Mouse (Mus musculus) stomach, postnatal 0 days (tissue): ENCODE results near the gene Ldlrad3. TPM values are rescaled to one million over a fixed set of nuclear protein-coding genes. Genes with fewer than 3 reads are reported as not detected.

ENCODE experiments used
- ATAC-seq: fragments of 200-750 bp; cut with Nextera tagmentation; 2 replicates; pipeline ENCODE4 v1.8.0; 2017; ENCODE audit not compliant: low FRiP score, low TSS enrichment
- DNase-seq: peaks from one replicate; pipeline ENCODE4 v3.0.0-alpha.2; 2016; ENCODE audit warnings: low spot score
- H3K27ac ChIP-seq: fragments of 300-500 bp; sonication (generic); replicated peaks from 2 replicates; pipeline ENCODE4 v1.5.1; 2014; ENCODE audit warnings: mild to moderate bottlenecking, control low read depth
- H3K27me3 ChIP-seq: fragments of 300-500 bp; sonication (generic); 2 replicates; pipeline ENCODE4 v1.6.1; 2014; ENCODE audit warnings: low read length; ENCODE audit not compliant: control insufficient read depth, insufficient read depth
- H3K36me3 ChIP-seq: fragments of 300-500 bp; sonication (generic); 2 replicates; pipeline ENCODE4 v1.6.1; 2014; ENCODE audit warnings: low read length, mixed read lengths; ENCODE audit not compliant: control insufficient read depth, insufficient read depth
- H3K4me1 ChIP-seq: fragments of 300-500 bp; sonication (generic); replicated peaks from 2 replicates; pipeline ENCODE4 v1.6.1; 2014; ENCODE audit warnings: antibody characterized with exemption; ENCODE audit not compliant: control insufficient read depth, insufficient read depth
- H3K4me2 ChIP-seq: fragments of 300-500 bp; sonication (generic); replicated peaks from 2 replicates; pipeline ENCODE4 v1.6.1; 2014; ENCODE audit warnings: low read depth, mild to moderate bottlenecking, control low read depth, moderate library complexity
- H3K4me3 ChIP-seq: fragments of 300-500 bp; sonication (generic); 2 replicates; pipeline ENCODE4 v1.5.1; 2014; ENCODE audit warnings: low read depth, low read length, control low read depth
- H3K9ac ChIP-seq: fragments of 300-500 bp; sonication (generic); 2 replicates; pipeline ENCODE4 v1.6.1; 2014; ENCODE audit warnings: mild to moderate bottlenecking, low read length, control low read depth, mixed read lengths
- H3K9me3 ChIP-seq: fragments of 300-500 bp; sonication (generic); 2 replicates; pipeline ENCODE4 v1.6.1; 2016; ENCODE audit warnings: low read length; ENCODE audit not compliant: control insufficient read depth
- CTCF ChIP-seq: IDR thresholded peaks from 2 replicates; pipeline ENCODE4 v1.5.1; 2016; ENCODE audit warnings: antibody characterized with exemption, low read depth, mild to moderate bottlenecking, moderate library complexity
- EP300 ChIP-seq: optimal IDR thresholded peaks from 2 replicates; pipeline ENCODE3; 2016; ENCODE audit warnings: antibody characterized with exemption
- WGBS: fragments of 180-500 bp; shearing (Covaris S2); extraction: QIAGEN DNeasy Blood & Tissue Kit; methylation state at CpG from one replicate; pipeline ENCODE4 v1.1.7; 2014; 5-methylcytosine and 5-hydroxymethylcytosine counted together
- polyA plus RNA-seq: library from polyadenylated mRNA; unstranded; fragments of >200 nt; fragmentation: Nextera tagmentation; extraction: Ambion mirVana; gene quantifications from 2 replicates; pipeline ENCODE4 v1.2.1, GENCODE M21; 2015

Ldlrad3 gene
- polyA plus RNA-seq, 1 experiment from 2014 or later, result 20.5 TPM

- Histone ChIP-seq H3K27me3 (no peaks in the 10 kb centered on the region), H3K4me3 (no peak overlapping the region), H3K9ac (no peak overlapping the region), H3K4me2 (no peak overlapping the region), H3K36me3 (0 out of 2 replicates have a peak, but pooled peaks cover 2% of the 10 kb centered on the region), H3K9me3 (no peaks in the 10 kb centered on the region), H3K27ac (no peak overlapping the region), H3K4me1 (no peaks in the 10 kb centered on the region)
- ATAC-seq (no peak), DNase-seq (peak; percentile 70)
- 49% methylated on average over 4 of the region's 4 CpGs for WGBS
- TF ChIP-seq CTCF (peak; percentile 86), EP300 (no peak)
These were observed 108.6 kb downstream of the Ldlrad3 start for GRCm38 (mm10) chr2:102077554-102077953.

GRCm38 (mm10) chr2:102076237-102076636 lies 109.9 kb downstream of the Ldlrad3 start:
- DNase-seq, result no peak
- no peaks in the 10 kb centered on the region for H3K9me3 ChIP-seq
- 92% methylated on average over 6 of the region's 6 CpGs for WGBS
- no peaks in the 10 kb centered on the region for H3K27me3 ChIP-seq
- no peak overlapping the region for H3K4me2 ChIP-seq
- no peaks in the 10 kb centered on the region for H3K4me1 ChIP-seq
- no peak overlapping the region for H3K27ac ChIP-seq
- no peak for ATAC-seq
- H3K4me3 ChIP-seq, result no peak overlapping the region
- H3K36me3 ChIP-seq, result 0 out of 2 replicates have a peak, but pooled peaks cover 2% of the 10 kb centered on the region
- H3K9ac ChIP-seq, result no peak overlapping the region
- TF ChIP-seq CTCF (no peak), EP300 (no peak)

DNA sequence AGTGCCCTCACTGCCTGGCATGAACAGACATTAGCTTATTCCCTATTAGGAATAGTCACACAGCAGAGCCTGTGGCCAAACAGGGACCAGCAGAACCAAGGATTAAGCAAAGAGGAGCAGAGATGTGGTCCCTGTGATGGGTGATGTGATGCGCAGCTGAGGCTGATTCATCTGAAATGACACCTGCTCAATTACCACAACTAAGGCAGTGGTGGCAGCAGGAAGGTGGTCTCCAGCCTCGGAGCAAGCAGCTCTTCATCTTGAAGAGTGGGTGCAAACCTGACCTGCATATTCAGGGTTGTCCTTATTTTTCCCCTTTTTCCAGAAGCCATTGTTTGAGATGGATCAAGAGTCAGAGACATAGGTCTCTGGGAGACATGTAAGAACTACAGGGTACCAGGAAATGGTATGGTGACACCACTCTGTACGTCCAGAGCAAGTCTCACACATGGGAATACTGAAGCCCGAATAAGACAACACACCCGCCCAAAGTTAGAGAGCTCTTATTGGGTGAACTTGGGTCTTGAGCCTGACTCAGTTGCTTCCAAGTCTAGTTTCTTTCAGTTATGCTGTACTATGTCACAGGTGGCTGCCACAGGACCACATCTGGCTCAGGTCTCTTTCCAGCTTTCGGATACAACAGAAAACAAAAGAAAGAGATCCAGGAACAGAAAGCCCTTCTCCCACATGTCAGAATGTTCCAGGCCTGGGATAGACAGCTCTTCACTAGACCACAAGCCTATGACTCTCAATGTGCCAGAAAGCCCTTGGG lies 112.7 kb downstream of the Ldlrad3 start:
- H3K9me3 ChIP-seq, result no peaks in the 10 kb centered on the region
- H3K4me1 ChIP-seq, result no peaks in the 10 kb centered on the region
- H3K27me3 ChIP-seq, result no peaks in the 10 kb centered on the region
- 0 out of 2 replicates have a peak, but pooled peaks cover 2% of the 10 kb centered on the region for H3K36me3 ChIP-seq
- 92% methylated on average over 6 of the region's 6 CpGs for WGBS
- no peak overlapping the region for H3K4me2 ChIP-seq
- TF ChIP-seq CTCF (no peak), EP300 (no peak)
- H3K9ac ChIP-seq, result no peak overlapping the region
- H3K4me3 ChIP-seq, result no peak overlapping the region
- ATAC-seq (no peak), DNase-seq (no peak)
- H3K27ac ChIP-seq, result no peak overlapping the region

- ATAC-seq, result no peak
These were observed 113.3 kb downstream of the Ldlrad3 start for GRCm38 (mm10) chr2:102072859-102073258.

GRCm38 (mm10) chr2:102071022-102071717 lies 115.0 kb downstream of the Ldlrad3 start:
- ATAC-seq (no peak), DNase-seq (no peak)
- TF ChIP-seq CTCF (no peak), EP300 (no peak)
- WGBS, result 82% methylated on average over 10 of the region's 10 CpGs
- no peak overlapping the region for H3K4me2 ChIP-seq
- no peaks in the 10 kb centered on the region for H3K4me1 ChIP-seq
- H3K9ac ChIP-seq, result no peak overlapping the region
- H3K4me3 ChIP-seq, result no peak overlapping the region
- no peaks in the 10 kb centered on the region for H3K27me3 ChIP-seq
- H3K9me3 ChIP-seq, result no peaks in the 10 kb centered on the region
- H3K36me3 ChIP-seq, result 0 out of 2 replicates have a peak, but pooled peaks cover 2% of the 10 kb centered on the region
- no peak overlapping the region for H3K27ac ChIP-seq

More at GRCm38 (mm10) chr2:102072859-102073258, 113.3 kb downstream of the Ldlrad3 start:
- Histone ChIP-seq H3K4me2 (no peak overlapping the region), H3K36me3 (0 out of 2 replicates have a peak, but pooled peaks cover 2% of the 10 kb centered on the region), H3K9me3 (no peaks in the 10 kb centered on the region), H3K4me1 (no peaks in the 10 kb centered on the region), H3K4me3 (no peak overlapping the region), H3K27ac (no peak overlapping the region), H3K9ac (no peak overlapping the region), H3K27me3 (no peaks in the 10 kb centered on the region)
- DNase-seq, result no peak
- TF ChIP-seq EP300, result no peak
- no peak for TF ChIP-seq CTCF
- WGBS, result 55% methylated on average over 4 of the region's 4 CpGs
